Mouse (Mus musculus) WW6 (cell line): ENCODE results near the gene Pnpla3.
"Not testable (repeated sequence)": the region's sequence is repeated elsewhere in the genome, so short reads cannot be mapped to it uniquely, and the experiment has no call there.

ENCODE experiments used
- DNase-seq: peaks from one replicate; pipeline ENCODE4 v3.0.0-alpha.2; 2013; ENCODE audit warnings: low read depth, low spot score

Gene Pnpla3

GRCm38 (mm10) chr15:84167600-84167999 lies at the start of gene Pnpla3:
TSS of gene Pnpla3 (plus strand) at chr15:84167837.
- peak; percentile 91 for DNase-seq

GRCm38 (mm10) chr15:84120612-84121011 lies 47.0 kb upstream of the Pnpla3 start:
- no peak for DNase-seq

GRCm38 (mm10) chr15:84121036-84121435 lies 46.6 kb upstream of the Pnpla3 start:
- DNase-seq, result no peak

- DNase-seq, result no peak
Measured at GRCm38 (mm10) chr15:84123075-84123474, 44.6 kb upstream of the Pnpla3 start, which contains the start of gene Pnpla5. TSS of gene Pnpla5 (minus strand) at chr15:84123175.

GRCm38 (mm10) chr15:84124086-84124485 lies 43.6 kb upstream of the Pnpla3 start:
- DNase-seq, result no peak

- no peak for DNase-seq
Measured at GRCm38 (mm10) chr15:84126447-84126846, 41.2 kb upstream of the Pnpla3 start.

- no peak for DNase-seq
Measured at GRCm38 (mm10) chr15:84126871-84127270, 40.8 kb upstream of the Pnpla3 start.

GRCm38 (mm10) chr15:84131096-84131786 lies 36.4 kb upstream of the Pnpla3 start:
- DNase-seq, result peak; percentile 48

- DNase-seq, result no peak
Measured at GRCm38 (mm10) chr15:84131971-84132370, 35.7 kb upstream of the Pnpla3 start.

GRCm38 (mm10) chr15:84133440-84133839 lies 34.2 kb upstream of the Pnpla3 start:
- DNase-seq, result no peak

- DNase-seq, result peak; percentile 64
Measured at GRCm38 (mm10) chr15:84135472-84135871, 32.2 kb upstream of the Pnpla3 start.

GRCm38 (mm10) chr15:84136473-84137415 lies 30.9 kb upstream of the Pnpla3 start:
- no peak for DNase-seq

- DNase-seq, result no peak
Measured at GRCm38 (mm10) chr15:84139592-84140005, 28.0 kb upstream of the Pnpla3 start.

- DNase-seq, result no peak
Measured at GRCm38 (mm10) chr15:84140109-84140508, 27.5 kb upstream of the Pnpla3 start.

- no peak for DNase-seq
Measured at GRCm38 (mm10) chr15:84140929-84141328, 26.7 kb upstream of the Pnpla3 start.

GRCm38 (mm10) chr15:84156158-84156557 lies 11.5 kb upstream of the Pnpla3 start:
- DNase-seq, result no peak

GRCm38 (mm10) chr15:84157530-84157929 lies 10.1 kb upstream of the Pnpla3 start:
- DNase-seq, result not testable (repeated sequence)

GRCm38 (mm10) chr15:84161871-84162270 lies 5.8 kb upstream of the Pnpla3 start:
- no peak for DNase-seq

- no peak for DNase-seq
Measured at GRCm38 (mm10) chr15:84166818-84167217, 819 bp upstream of the Pnpla3 start.

GRCm38 (mm10) chr15:84168170-84169161 lies 829 bp downstream of the Pnpla3 start:
- no peak for DNase-seq

GRCm38 (mm10) chr15:84169511-84169910 lies 1.9 kb downstream of the Pnpla3 start:
- no peak for DNase-seq
